Mouse (Mus musculus): ENCODE measurements around the gene Capn8. TPM values are rescaled to one million over a fixed set of nuclear protein-coding genes. Genes with fewer than 3 reads are reported as not detected.

Gene Capn8
- polyA plus RNA-seq, 1 experiment from 2014 or later = 0.08 TPM

DNA sequence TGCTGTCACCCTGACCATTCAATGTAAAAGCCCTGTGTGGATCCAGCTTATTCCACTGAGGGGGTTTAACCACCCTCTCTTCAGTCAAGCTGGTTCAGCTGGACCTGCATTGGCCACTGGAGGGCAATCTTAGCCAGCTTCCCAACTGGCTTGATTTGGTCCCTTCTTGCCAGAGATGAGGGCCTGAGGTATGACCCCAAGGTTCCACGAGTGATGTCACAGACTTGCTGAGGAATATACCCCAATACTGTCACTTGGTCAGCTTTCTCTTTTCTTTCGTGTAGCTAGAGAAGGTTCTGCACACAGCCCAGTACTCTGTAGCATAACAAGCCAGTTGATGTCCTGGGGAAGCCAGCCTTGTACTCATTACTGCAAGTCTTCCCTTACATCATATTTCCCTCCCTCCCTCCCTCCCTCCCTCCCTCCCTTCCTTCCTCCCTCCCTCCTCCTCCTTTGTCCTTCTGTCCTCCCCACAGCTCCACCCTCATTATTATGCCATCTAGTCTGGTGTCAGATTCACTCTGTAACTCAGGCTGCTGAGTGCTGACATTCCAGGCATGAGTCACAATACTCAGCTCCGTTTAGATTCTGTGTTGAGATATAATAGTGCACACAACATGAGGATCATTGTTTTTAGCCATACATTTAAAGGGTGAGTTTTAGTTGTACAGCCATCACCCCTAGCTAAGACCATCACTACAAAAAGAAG, 4.3 kb upstream of the Capn8 start:
- H3K36me3 ChIP-seq = no peaks in the 10 kb centered on the region
- H3K27ac ChIP-seq = no peak overlapping the region
- H3K27me3 ChIP-seq (ENCODE audit: insufficient read depth, poor library complexity, severe bottlenecking) = no peaks in the 10 kb centered on the region
- WGBS = 39% methylated on average over 3 of the region's 3 CpGs
- no peak overlapping the region for H3K4me3 ChIP-seq
- DNase-seq (ENCODE audit: low spot score) = peak; percentile 72
- peaks cover 28% of the 10 kb centered on the region for H3K4me1 ChIP-seq (replicated peaks)
- no peaks in the 10 kb centered on the region for H3K9me3 ChIP-seq

DNA sequence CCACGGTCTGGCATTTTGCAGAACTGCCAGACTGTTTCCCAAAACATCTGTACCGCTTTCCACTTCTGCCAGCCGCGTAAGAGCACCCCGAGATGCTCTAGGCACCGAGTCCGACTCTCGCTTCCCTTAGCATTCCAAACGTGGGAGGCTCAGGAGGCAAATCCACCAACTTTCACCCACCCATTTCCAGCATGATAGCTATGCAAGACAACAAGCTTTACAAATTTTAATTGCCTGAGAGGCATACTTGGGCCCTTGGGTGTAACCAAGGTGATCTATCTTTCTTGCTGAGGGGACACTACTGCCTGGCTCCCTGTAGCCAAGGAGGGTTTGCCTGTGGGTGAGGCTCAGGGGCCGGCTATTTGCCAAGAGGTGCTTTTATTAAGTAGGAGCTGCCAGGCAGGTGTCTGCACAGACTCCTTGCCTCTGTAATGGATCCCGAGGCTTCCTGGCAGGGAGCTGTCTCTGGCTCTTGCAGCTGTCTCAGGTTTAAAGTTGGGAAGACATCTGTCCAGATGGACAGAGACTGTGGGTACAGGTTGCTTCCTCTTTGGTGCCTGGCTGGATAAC, 2.8 kb upstream of the Capn8 start:
- Histone ChIP-seq H3K36me3 (no peaks in the 10 kb centered on the region), H3K4me1 (replicated peaks) (peaks cover 28% of the 10 kb centered on the region), H3K27me3 (ENCODE audit: insufficient read depth, poor library complexity, severe bottlenecking) (no peaks in the 10 kb centered on the region), H3K27ac (peak overlapping the region; percentile 40; the same call in 1 of the 2 replicates), H3K4me3 (no peak overlapping the region), H3K9me3 (no peaks in the 10 kb centered on the region)
- WGBS = 75% methylated on average over 11 of the region's 11 CpGs
- no peak for DNase-seq (ENCODE audit: low spot score)

DNA sequence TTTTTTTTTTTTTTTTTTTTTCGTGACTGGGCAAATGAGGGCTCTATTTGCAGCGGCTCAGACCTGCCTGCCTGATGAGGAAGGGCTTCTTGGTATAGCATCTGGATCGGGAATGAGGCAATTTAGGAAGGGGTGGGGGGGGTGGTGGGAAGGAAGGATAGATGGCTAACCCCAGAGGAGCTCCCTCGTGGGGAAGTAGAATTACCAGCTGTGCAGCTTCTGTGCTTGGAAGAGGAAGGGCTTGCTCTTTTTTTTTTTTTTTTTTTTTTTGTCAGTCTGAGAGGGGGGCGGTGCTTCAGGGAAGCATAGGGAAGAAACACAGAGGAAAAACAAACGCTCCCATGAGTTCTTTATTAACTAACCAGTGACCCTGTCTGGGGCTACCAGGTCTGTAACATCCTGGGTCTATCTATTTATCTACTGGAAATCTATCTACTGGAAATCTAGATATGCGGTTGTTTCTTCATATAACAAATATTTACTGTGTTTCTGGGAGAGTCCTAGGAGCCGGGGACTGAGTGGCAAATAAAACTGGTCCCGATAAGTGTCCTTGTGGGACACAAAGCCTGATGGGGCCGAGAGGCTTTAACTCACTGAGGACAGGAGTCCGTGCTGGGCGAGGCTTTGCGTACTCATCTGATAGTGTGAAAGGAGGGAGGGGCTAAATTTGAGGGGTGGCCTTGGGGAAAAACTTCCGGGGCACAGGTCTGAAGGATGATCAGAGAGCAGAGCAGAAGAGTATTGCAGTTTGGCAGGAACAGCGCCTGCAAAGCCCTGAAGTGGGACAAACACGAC, 2.0 kb upstream of the Capn8 start:
- Histone ChIP-seq H3K9me3 (no peaks in the 10 kb centered on the region), H3K36me3 (no peaks in the 10 kb centered on the region), H3K27me3 (ENCODE audit: insufficient read depth, poor library complexity, severe bottlenecking) (no peaks in the 10 kb centered on the region), H3K4me1 (replicated peaks) (peaks cover 28% of the 10 kb centered on the region), H3K4me3 (no peak overlapping the region), H3K27ac (peak overlapping the region; percentile 50)
- 43% methylated on average over 16 of the region's 16 CpGs for WGBS
- no peak for DNase-seq (ENCODE audit: low spot score)

DNA sequence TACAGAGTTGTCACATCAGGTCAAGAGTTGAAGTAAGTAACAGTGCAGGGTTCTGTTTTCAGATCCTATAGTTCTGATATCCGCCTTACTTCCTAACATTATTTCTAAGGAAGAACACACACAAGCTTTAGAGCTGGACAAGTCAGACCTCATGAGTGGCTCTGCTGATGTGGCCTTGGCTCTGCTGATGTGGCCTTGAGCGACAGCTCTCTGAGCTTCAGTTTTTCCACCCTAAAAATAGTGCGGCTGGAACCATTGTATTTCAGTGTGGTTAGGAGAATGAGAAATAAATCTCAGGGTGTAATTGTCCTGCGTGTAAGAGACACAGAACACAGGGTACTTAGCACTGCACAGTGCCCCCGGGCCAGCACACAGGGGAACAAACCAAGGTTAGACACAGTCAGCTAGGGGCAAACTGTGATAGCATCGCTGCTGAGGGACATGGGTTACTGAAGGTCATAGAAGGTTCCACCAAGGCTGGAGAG, 586 bp downstream of the Capn8 start:
- DNase-seq (ENCODE audit: low spot score) = no peak
- Histone ChIP-seq H3K36me3 (no peaks in the 10 kb centered on the region), H3K4me1 (replicated peaks) (peaks cover 27% of the 10 kb centered on the region), H3K9me3 (no peaks in the 10 kb centered on the region), H3K27me3 (ENCODE audit: insufficient read depth, poor library complexity, severe bottlenecking) (no peaks in the 10 kb centered on the region), H3K4me3 (no peak overlapping the region), H3K27ac (no peak overlapping the region)
- WGBS = 91% methylated on average over 6 of the region's 6 CpGs

DNA sequence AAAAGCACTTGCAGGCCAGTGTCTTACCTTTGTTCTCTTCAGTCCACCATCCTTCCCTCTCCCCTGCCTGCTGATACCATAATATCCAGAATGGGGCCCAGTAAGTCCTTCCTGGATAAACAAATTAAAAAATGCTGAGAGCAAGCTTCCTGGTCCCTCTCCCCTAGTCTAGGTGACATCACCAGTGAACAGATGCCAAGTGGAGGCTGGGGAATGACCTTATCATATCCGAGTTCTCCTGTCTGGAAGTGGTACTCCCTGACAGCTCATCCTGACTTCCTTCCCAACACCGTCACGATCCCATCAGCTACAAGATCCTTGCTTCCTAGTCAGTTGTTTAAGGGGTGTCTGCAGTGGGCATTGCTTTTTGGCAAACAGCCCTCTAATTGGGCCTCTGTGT, 6.3 kb downstream of the Capn8 start:
- H3K36me3 ChIP-seq = no peaks in the 10 kb centered on the region
- DNase-seq (ENCODE audit: low spot score) = no peak
- peaks cover 18% of the 10 kb centered on the region for H3K27me3 ChIP-seq (ENCODE audit: insufficient read depth, poor library complexity, severe bottlenecking)
- no peaks in the 10 kb centered on the region for H3K9me3 ChIP-seq
- H3K4me3 ChIP-seq = no peak overlapping the region
- peaks cover 18% of the 10 kb centered on the region for H3K4me1 ChIP-seq (replicated peaks)
- 84% methylated on average over 3 of the region's 3 CpGs for WGBS
- no peak overlapping the region for H3K27ac ChIP-seq

- no peak for DNase-seq (ENCODE audit: low spot score)
- Histone ChIP-seq H3K4me3 (no peak overlapping the region), H3K4me1 (replicated peaks) (peaks cover 18% of the 10 kb centered on the region), H3K9me3 (no peaks in the 10 kb centered on the region), H3K36me3 (no peaks in the 10 kb centered on the region), H3K27me3 (ENCODE audit: insufficient read depth, poor library complexity, severe bottlenecking) (peaks cover 19% of the 10 kb centered on the region), H3K27ac (no peak overlapping the region)
- WGBS = 85% methylated on average over 11 of the region's 11 CpGs
These were observed 7.2 kb downstream of the Capn8 start for GRCm38 (mm10) chr1:182571973-182572372.

DNA sequence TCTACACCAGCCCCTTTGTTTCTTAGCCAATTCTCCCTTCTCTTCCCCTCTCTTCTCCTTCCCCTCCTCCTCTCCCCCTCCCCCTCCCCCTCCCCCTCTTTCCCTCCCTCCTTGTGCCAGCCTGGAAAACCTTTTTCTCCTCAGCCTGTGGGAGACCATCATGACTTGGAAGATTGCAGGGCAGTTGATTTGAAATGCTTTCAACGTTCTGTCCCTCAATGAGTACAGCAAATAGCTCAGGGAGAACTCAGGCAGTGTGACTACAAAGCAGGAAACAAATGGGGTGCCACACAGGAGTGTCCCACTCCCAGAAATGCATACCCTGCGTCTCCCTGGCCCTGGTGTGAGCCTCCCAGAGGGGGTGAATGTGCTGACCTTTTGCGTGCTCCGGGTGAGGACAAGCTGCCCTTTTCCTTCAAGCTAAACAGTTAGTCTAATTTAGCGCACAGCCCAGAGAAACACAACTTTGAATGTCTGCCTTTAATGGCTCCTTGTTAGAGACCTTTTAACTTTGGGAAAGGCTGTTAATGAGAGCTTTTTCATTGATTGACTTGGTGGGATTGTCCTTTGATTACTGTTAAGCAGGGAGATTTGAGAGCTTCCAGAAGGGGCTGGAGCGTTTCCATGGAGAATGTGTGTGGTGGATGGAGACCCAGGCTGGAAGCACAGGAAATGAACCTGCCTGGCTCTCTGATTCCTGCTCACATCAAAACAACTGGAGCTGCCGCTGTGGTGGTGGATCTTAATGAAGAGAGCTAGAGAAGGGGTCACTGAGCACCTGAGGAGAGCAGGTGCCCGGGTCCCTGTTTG, 9.3 kb downstream of the Capn8 start:
- peak; percentile 46 for DNase-seq (ENCODE audit: low spot score)
- no peaks in the 10 kb centered on the region for H3K9me3 ChIP-seq
- H3K27me3 ChIP-seq (ENCODE audit: insufficient read depth, poor library complexity, severe bottlenecking) = peaks cover 29% of the 10 kb centered on the region
- H3K27ac ChIP-seq = peak overlapping the region; percentile 79
- 15% methylated on average over 8 of the region's 8 CpGs for WGBS
- H3K36me3 ChIP-seq = no peaks in the 10 kb centered on the region
- H3K4me1 ChIP-seq (replicated peaks) = peaks cover 18% of the 10 kb centered on the region
- no peak overlapping the region for H3K4me3 ChIP-seq

DNA sequence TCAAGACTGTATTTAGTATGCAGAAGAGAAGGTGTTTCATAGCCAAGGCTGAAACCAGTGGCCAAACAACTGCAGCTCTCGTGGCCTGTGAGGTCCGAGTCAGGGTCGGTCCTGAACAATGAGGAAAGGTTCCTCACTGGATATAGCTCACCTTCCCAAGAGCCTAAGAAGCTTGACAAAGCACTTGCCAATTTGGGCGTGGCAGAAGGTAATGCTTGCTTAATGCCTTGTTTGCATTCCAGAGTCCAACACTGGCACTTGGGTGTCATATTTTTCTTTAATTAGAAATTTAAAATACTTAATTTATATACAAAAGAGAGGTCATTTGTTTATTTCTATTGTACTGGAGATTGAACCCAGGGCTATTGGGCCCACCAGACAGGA, 9.9 kb downstream of the Capn8 start:
- H3K4me3 ChIP-seq = no peak overlapping the region
- WGBS = 60% methylated on average over 4 of the region's 4 CpGs
- H3K27ac ChIP-seq = peak overlapping the region; percentile 79

DNA sequence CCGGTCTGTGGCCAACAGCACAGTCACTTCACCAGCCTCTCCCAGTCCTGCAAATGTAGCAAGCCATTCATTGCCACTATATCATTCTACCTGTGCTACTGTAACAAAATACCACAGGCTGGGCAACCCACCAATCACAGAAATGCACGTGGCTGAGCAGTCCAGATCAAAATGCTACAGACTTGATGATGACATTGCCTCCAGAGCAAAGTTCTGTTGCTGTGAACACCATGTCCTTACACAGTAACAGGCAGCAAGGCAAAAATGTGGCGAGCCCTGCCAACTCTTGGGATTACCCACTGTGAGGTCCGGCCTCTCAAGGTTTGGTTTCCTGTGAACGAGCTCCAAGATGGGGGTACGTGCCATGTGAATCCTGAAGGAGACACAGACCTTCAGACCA, 19.4 kb downstream of the Capn8 start:
- no peak overlapping the region for H3K4me3 ChIP-seq
- H3K4me1 ChIP-seq (replicated peaks) = peaks cover 14% of the 10 kb centered on the region
- H3K36me3 ChIP-seq = no peaks in the 10 kb centered on the region
- peaks cover 47% of the 10 kb centered on the region for H3K27me3 ChIP-seq (ENCODE audit: insufficient read depth, poor library complexity, severe bottlenecking)
- no peak for DNase-seq (ENCODE audit: low spot score)
- no peaks in the 10 kb centered on the region for H3K9me3 ChIP-seq
- 87% methylated on average over 6 of the region's 6 CpGs for WGBS
- no peak overlapping the region for H3K27ac ChIP-seq

More for the DNA sequence above, 9.9 kb downstream of the Capn8 start:
- Histone ChIP-seq H3K27me3 (ENCODE audit: insufficient read depth, poor library complexity, severe bottlenecking) (peaks cover 34% of the 10 kb centered on the region), H3K4me1 (replicated peaks) (peaks cover 20% of the 10 kb centered on the region), H3K36me3 (no peaks in the 10 kb centered on the region), H3K9me3 (no peaks in the 10 kb centered on the region)
- no peak for DNase-seq (ENCODE audit: low spot score)

GRCm38 (mm10) chr1:182585162-182585840, 20.5 kb downstream of the Capn8 start:
- DNase-seq (ENCODE audit: low spot score) = no peak
- Histone ChIP-seq H3K27me3 (ENCODE audit: insufficient read depth, poor library complexity, severe bottlenecking) (peaks cover 42% of the 10 kb centered on the region), H3K9me3 (no peaks in the 10 kb centered on the region), H3K36me3 (no peaks in the 10 kb centered on the region), H3K27ac (no peak overlapping the region), H3K4me1 (replicated peaks) (peaks cover 8% of the 10 kb centered on the region), H3K4me3 (peak overlapping the region; percentile 36)
- WGBS = 20% methylated on average over 16 of the region's 16 CpGs

DNA sequence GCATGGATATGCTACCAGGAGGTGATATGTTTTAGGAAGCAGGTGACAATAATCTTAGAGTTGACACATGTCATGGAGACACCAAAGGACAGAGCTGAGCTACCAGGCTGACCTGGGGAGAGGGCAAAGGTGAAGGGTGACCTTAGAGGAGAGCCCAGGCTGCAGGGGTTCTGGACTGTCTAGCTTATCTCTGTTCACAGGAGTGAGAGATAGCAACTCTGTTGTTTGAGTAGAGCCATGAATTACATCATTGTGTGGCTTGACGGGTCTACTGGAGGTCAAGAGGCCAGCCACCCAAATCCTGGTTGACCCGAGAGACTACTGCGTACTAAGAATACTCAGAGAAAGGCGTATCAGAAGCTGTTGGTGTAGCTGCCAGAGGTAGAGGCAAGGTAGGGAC, 22.9 kb downstream of the Capn8 start:
- Histone ChIP-seq H3K27ac (no peak overlapping the region), H3K9me3 (no peaks in the 10 kb centered on the region), H3K27me3 (ENCODE audit: insufficient read depth, poor library complexity, severe bottlenecking) (peaks cover 32% of the 10 kb centered on the region), H3K4me1 (replicated peaks) (peaks cover 16% of the 10 kb centered on the region), H3K4me3 (no peak overlapping the region), H3K36me3 (no peaks in the 10 kb centered on the region)
- DNase-seq (ENCODE audit: low spot score) = no peak
- WGBS = 70% methylated on average over 4 of the region's 4 CpGs

GRCm38 (mm10) chr1:182591491-182591890, 26.7 kb downstream of the Capn8 start:
- DNase-seq (ENCODE audit: low spot score) = no peak
- H3K27ac ChIP-seq = no peak overlapping the region
- peaks cover 6% of the 10 kb centered on the region; the same call in 1 of the 2 replicates for H3K27me3 ChIP-seq (ENCODE audit: insufficient read depth, poor library complexity, severe bottlenecking)
- H3K4me3 ChIP-seq = no peak overlapping the region
- peaks cover 34% of the 10 kb centered on the region for H3K4me1 ChIP-seq (replicated peaks)
- WGBS = 63% methylated on average over 7 of the region's 7 CpGs
- H3K36me3 ChIP-seq = no peaks in the 10 kb centered on the region
- H3K9me3 ChIP-seq = no peaks in the 10 kb centered on the region
